Mouse (Mus musculus) hindbrain, embryonic 11.5 days (tissue): ENCODE measurements around the gene Inpp5f. TPM values are rescaled to one million over a fixed set of nuclear protein-coding genes. Genes with fewer than 3 reads are reported as not detected.
"Not testable (repeated sequence)": the region's sequence is repeated elsewhere in the genome, so short reads cannot be mapped to it uniquely, and the experiment has no call there.

Experiments
- ATAC-seq: fragments of 200-750 bp; cut with Nextera tagmentation; 2 replicates; pipeline ENCODE4 v1.8.0; 2017; ENCODE audit warnings: mild to moderate bottlenecking, moderate TSS enrichment, moderate library complexity; ENCODE audit not compliant: low FRiP score
- DNase-seq: peaks from one replicate; pipeline ENCODE4 v3.0.0-alpha.2; 2015; ENCODE audit warnings: low spot score
- H3K27ac ChIP-seq: fragments of 300-500 bp; sonication (generic); 2 replicates; pipeline ENCODE4 v1.5.1; 2014; ENCODE audit warnings: mild to moderate bottlenecking, low read depth, low read length
- H3K27me3 ChIP-seq: fragments of 300-500 bp; sonication (generic); 2 replicates; pipeline ENCODE4 v1.6.1; 2014; ENCODE audit warnings: mild to moderate bottlenecking, low read length, moderate library complexity, mixed read lengths; ENCODE audit not compliant: control insufficient read depth, insufficient read depth
- H3K36me3 ChIP-seq: fragments of 300-500 bp; sonication (generic); 2 replicates; pipeline ENCODE4 v1.6.1; 2014; ENCODE audit warnings: mild to moderate bottlenecking, low read length, moderate library complexity, mixed read lengths; ENCODE audit not compliant: control insufficient read depth, insufficient read depth
- H3K4me1 ChIP-seq: fragments of 300-500 bp; sonication (generic); replicated peaks from 2 replicates; pipeline ENCODE4 v1.6.1; 2014; ENCODE audit warnings: low read length, mixed read lengths; ENCODE audit not compliant: control insufficient read depth, insufficient read depth
- H3K4me2 ChIP-seq: fragments of 300-500 bp; sonication (generic); replicated peaks from 2 replicates; pipeline ENCODE4 v1.6.1; 2014; ENCODE audit warnings: mild to moderate bottlenecking, low read depth, low read length
- H3K4me3 ChIP-seq: fragments of 300-500 bp; sonication (generic); 2 replicates; pipeline ENCODE4 v1.5.1; 2014; ENCODE audit warnings: low read depth, low read length
- H3K9ac ChIP-seq: fragments of 300-500 bp; sonication (generic); 2 replicates; pipeline ENCODE4 v1.6.1; 2014; ENCODE audit warnings: low read depth, low read length
- H3K9me3 ChIP-seq: fragments of 300-500 bp; sonication (generic); 2 replicates; pipeline ENCODE4 v1.6.1; 2016; ENCODE audit warnings: low read length; ENCODE audit not compliant: control insufficient read depth
- WGBS: fragments of 180-500 bp; shearing (Covaris S2); extraction: QIAGEN DNeasy Blood & Tissue Kit; methylation state at CpG from one replicate; pipeline ENCODE4 v1.1.7; 2014; 5-methylcytosine and 5-hydroxymethylcytosine counted together
- polyA plus RNA-seq: library from polyadenylated mRNA; unstranded; fragments of >200 nt; fragmentation: Nextera tagmentation; extraction: Ambion mirVana; gene quantifications from 2 replicates; pipeline ENCODE4 v1.2.1, GENCODE M21; 2014

Gene Inpp5f
- polyA plus RNA-seq, 1 experiment from 2014 or later = 134 TPM

GRCm38 (mm10) chr7:128587334-128587933 is 23.7 kb upstream of the Inpp5f start:
- Histone ChIP-seq H3K9me3 (no peaks in the 10 kb centered on the region), H3K4me1 (peaks cover 6% of the 10 kb centered on the region), H3K9ac (no peak overlapping the region), H3K4me2 (no peak overlapping the region), H3K4me3 (no peak overlapping the region), H3K27ac (no peak overlapping the region), H3K27me3 (no peaks in the 10 kb centered on the region), H3K36me3 (no peaks in the 10 kb centered on the region)
- 78% methylated on average over 4 of the region's 4 CpGs for WGBS
- ATAC-seq (no peak), DNase-seq (no peak)

GRCm38 (mm10) chr7:128591345-128592084 is 19.6 kb upstream of the Inpp5f start:
- ATAC-seq (peak; percentile 68), DNase-seq (peak; percentile 58)
- peaks cover 6% of the 10 kb centered on the region for H3K4me1 ChIP-seq
- H3K9ac ChIP-seq = no peak overlapping the region; the same call in 1 of the 2 replicates
- H3K4me3 ChIP-seq = no peak overlapping the region
- no peaks in the 10 kb centered on the region for H3K9me3 ChIP-seq
- WGBS = 5% methylated on average over 9 of the region's 9 CpGs
- H3K27ac ChIP-seq = peak overlapping the region; percentile 76
- H3K4me2 ChIP-seq = no peak overlapping the region
- no peaks in the 10 kb centered on the region for H3K36me3 ChIP-seq
- no peaks in the 10 kb centered on the region for H3K27me3 ChIP-seq

DNA sequence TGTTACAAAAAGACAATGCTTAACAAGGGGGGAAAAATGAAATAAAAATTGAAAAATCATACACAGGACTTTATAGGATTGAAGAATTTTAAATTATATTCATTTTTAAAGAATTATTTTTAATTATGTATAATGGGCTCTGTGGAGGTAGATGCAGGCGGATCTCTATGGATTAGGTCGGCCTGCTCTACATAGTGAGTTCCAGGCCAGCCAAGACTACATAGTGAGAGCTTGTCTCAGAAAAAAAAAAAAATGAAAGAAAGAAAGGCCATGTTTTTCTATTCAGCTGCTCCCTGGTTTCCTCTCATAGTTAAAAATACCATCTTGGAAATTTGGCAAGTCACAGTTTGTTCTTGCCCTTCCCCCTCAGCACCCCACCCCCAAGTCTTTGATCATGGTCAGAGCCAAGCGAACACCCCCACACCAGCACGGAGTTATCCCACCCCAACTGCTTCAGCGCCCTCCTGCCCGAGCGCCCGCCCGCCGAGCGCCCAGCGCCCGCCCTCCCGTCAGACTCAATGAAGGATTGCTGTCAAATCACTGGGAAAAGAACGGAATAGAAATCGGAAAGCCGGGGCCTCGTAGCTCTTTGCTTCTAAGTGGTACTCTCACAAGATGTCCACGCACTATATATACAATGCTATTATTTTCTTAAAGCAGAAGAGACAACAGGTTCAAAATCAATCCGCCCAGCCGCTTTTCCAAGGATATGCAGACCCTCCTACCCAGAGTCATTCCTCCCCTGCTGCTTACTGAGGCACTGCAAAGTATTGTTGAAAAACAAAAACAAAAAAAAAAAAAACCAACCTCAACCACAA is 18.8 kb upstream of the Inpp5f start:
- ATAC-seq (peak; percentile 75), DNase-seq (peak; percentile 54)
- no peak overlapping the region; the same call in 1 of the 2 replicates for H3K9ac ChIP-seq
- 3% methylated on average over 21 of the region's 21 CpGs for WGBS
- peak overlapping the region; percentile 7; the same call in 1 of the 2 replicates for H3K4me3 ChIP-seq
- H3K27me3 ChIP-seq = no peaks in the 10 kb centered on the region
- peaks cover 6% of the 10 kb centered on the region for H3K4me1 ChIP-seq
- no peaks in the 10 kb centered on the region for H3K9me3 ChIP-seq
- H3K27ac ChIP-seq = peak overlapping the region; percentile 76
- peak overlapping the region; percentile 43 for H3K4me2 ChIP-seq
- no peaks in the 10 kb centered on the region for H3K36me3 ChIP-seq

- Histone ChIP-seq H3K9ac (no peak overlapping the region), H3K27me3 (no peaks in the 10 kb centered on the region), H3K4me2 (peak overlapping the region; percentile 43; the same call in 1 of the 2 replicates), H3K4me1 (peaks cover 6% of the 10 kb centered on the region), H3K27ac (peak overlapping the region; percentile 76), H3K9me3 (no peaks in the 10 kb centered on the region), H3K4me3 (no peak overlapping the region), H3K36me3 (no peaks in the 10 kb centered on the region)
- DNase-seq (no peak), ATAC-seq (no peak)
- 3% methylated on average over 6 of the region's 6 CpGs for WGBS
Measured at GRCm38 (mm10) chr7:128592936-128593241, 18.2 kb upstream of the Inpp5f start.

- H3K9ac ChIP-seq = no peak overlapping the region
- no peaks in the 10 kb centered on the region for H3K9me3 ChIP-seq
- no peaks in the 10 kb centered on the region for H3K27me3 ChIP-seq
- no peak overlapping the region for H3K4me3 ChIP-seq
- WGBS = 94% methylated on average over 2 of the region's 2 CpGs
- no peaks in the 10 kb centered on the region for H3K36me3 ChIP-seq
- H3K27ac ChIP-seq = no peak overlapping the region
- H3K4me2 ChIP-seq = no peak overlapping the region
- peaks cover 6% of the 10 kb centered on the region for H3K4me1 ChIP-seq
- DNase-seq (no peak), ATAC-seq (no peak)
Measured at GRCm38 (mm10) chr7:128596274-128596673, 14.9 kb upstream of the Inpp5f start.

DNA sequence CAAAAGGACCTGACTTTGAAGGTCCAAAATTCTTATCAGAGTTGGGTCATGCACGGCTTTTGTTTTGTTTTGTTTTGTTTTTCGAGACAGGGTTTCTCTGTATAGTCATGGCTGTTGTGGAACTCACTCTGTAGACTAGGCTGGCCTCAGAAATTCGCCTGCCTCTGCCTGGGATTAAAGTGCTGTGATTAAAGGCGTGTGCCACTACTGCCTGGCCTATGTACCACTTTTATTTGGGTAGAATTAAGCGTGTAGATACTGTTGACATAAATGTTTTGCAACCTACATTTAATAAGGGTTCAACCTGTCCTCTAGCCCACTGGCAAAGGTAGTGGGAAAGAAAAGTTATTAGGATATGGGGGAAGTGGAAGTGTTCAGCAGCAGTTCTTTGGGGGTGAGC is 12.1 kb upstream of the Inpp5f start:
- Histone ChIP-seq H3K4me3 (no peak overlapping the region), H3K27ac (no peak overlapping the region), H3K9me3 (no peaks in the 10 kb centered on the region), H3K27me3 (no peaks in the 10 kb centered on the region), H3K4me2 (no peak overlapping the region), H3K36me3 (no peaks in the 10 kb centered on the region), H3K9ac (no peak overlapping the region), H3K4me1 (no peaks in the 10 kb centered on the region)
- ATAC-seq (no peak), DNase-seq (no peak)
- WGBS = 84% methylated on average over 5 of the region's 5 CpGs

GRCm38 (mm10) chr7:128601826-128602225 is 9.3 kb upstream of the Inpp5f start:
- Histone ChIP-seq H3K36me3 (no peaks in the 10 kb centered on the region), H3K27ac (no peak overlapping the region), H3K27me3 (no peaks in the 10 kb centered on the region), H3K4me1 (no peaks in the 10 kb centered on the region), H3K9me3 (no peaks in the 10 kb centered on the region), H3K4me3 (no peak overlapping the region), H3K4me2 (no peak overlapping the region), H3K9ac (no peak overlapping the region)
- DNase-seq = no peak
- ATAC-seq = no peak
- 76% methylated on average over 5 of the region's 5 CpGs for WGBS

- H3K9me3 ChIP-seq, H3K27ac ChIP-seq, DNase-seq, H3K36me3 ChIP-seq, H3K4me1 ChIP-seq, ATAC-seq, H3K4me3 ChIP-seq, H3K27me3 ChIP-seq, H3K9ac ChIP-seq, H3K4me2 ChIP-seq: not testable (repeated sequence)
- 97% methylated on average over 7 of the region's 9 CpGs for WGBS
Measured at GRCm38 (mm10) chr7:128609936-128610335, 1.2 kb upstream of the Inpp5f start.
